8 mouse cellular contexts compared by ENCODE assay signal in genomic region chr5:23435482-23436125, GRCm38 (mm10). TPM values are rescaled to one million over a fixed set of nuclear protein-coding genes. Genes with fewer than 3 reads are reported as not detected.
A peak's percentile ranks its signal among the peaks of the same experiment; 100 is the strongest.
DNase-seq lines count a peak whose midpoint lies in the region; ATAC-seq and TF ChIP-seq lines count a peak whose summit lies in the region.

No protein-coding gene starts in this region.

- peaks cover 24% of the 10 kb centered on the region for H3K4me1 ChIP-seq in erythroblast, embryonic 14.5 days (ENCODE audit: control insufficient read depth)
- H3K4me1 ChIP-seq in cortical plate, adult 2 months (ENCODE audit: control insufficient read depth, insufficient read depth, low read length) = peaks cover 3% of the 10 kb centered on the region
- 0 out of 2 replicates have a peak, but pooled peaks cover 3% of the 10 kb centered on the region for H3K4me1 ChIP-seq in hindbrain, postnatal 0 days (ENCODE audit: insufficient read depth, low read length)
- peaks cover 9% of the 10 kb centered on the region for H3K4me1 ChIP-seq in midbrain, embryonic 12.5 days

- H3K4me2 ChIP-seq in hindbrain, postnatal 0 days (ENCODE audit: low read depth, low read length) = peak overlapping the region; percentile 89
- H3K4me2 ChIP-seq in midbrain, embryonic 12.5 days (replicated peaks) = peak overlapping the region; percentile 78

- peak; percentile 79 for DNase-seq in hindbrain, postnatal 0 days (ENCODE audit: low spot score)
- no peak for DNase-seq in ovary, adult 18-20 months (ENCODE audit: low spot score)
- DNase-seq in urinary bladder, postnatal 25 days (ENCODE audit: low spot score) = no peak

- H3K9ac ChIP-seq in hindbrain, postnatal 0 days (replicated peaks; ENCODE audit: low read length) = peak overlapping the region; percentile 99
- H3K9ac ChIP-seq in midbrain, embryonic 12.5 days (replicated peaks) = peak overlapping the region; percentile 99

- peak overlapping the region; percentile 79 for H3ac ChIP-seq in C2C12 (ENCODE audit: control insufficient read depth, insufficient read length, low read depth)

- peaks cover 78% of the 10 kb centered on the region for H3K79me3 ChIP-seq in C2C12 (ENCODE audit: low read depth)

- H3K27ac ChIP-seq in cortical plate, adult 2 months (ENCODE audit: insufficient read depth, low read length) = peak overlapping the region; percentile 98
- H3K27ac ChIP-seq in hindbrain, postnatal 0 days = peak overlapping the region; percentile 100
- peak overlapping the region; percentile 100 for H3K27ac ChIP-seq in midbrain, embryonic 12.5 days (replicated peaks)

- WGBS in hindbrain, postnatal 0 days = under 1% methylated on average over 13 of the region's 13 CpGs
- WGBS in midbrain, embryonic 12.5 days = under 1% methylated on average over 13 of the region's 13 CpGs

- H3K4me3 ChIP-seq in erythroblast, embryonic 14.5 days (replicated peaks) = peak overlapping the region; percentile 100
- peak overlapping the region; percentile 98 for H3K4me3 ChIP-seq in C2C12 (ENCODE audit: insufficient read depth, poor library complexity, severe bottlenecking)
- H3K4me3 ChIP-seq in cortical plate, adult 2 months (ENCODE audit: insufficient read depth, low read length) = peak overlapping the region; percentile 91
- peak overlapping the region; percentile 89 for H3K4me3 ChIP-seq in hindbrain, postnatal 0 days (ENCODE audit: low read length)
- H3K4me3 ChIP-seq in midbrain, embryonic 12.5 days = peak overlapping the region; percentile 80

- TF ChIP-seq POLR2A in cortical plate, adult 2 months (IDR thresholded peaks at IDR 0.05; ENCODE audit: extremely low read depth, insufficient read depth, low read length) = no peak; the same call in 1 of the 2 replicates

- no peaks in the 10 kb centered on the region for H3K27me3 ChIP-seq in erythroblast, embryonic 14.5 days (ENCODE audit: control insufficient read depth)
- H3K27me3 ChIP-seq in C2C12 (ENCODE audit: control insufficient read depth, insufficient read depth, insufficient read length) = no peaks in the 10 kb centered on the region
- no peaks in the 10 kb centered on the region for H3K27me3 ChIP-seq in hindbrain, postnatal 0 days (ENCODE audit: insufficient read depth, low read length)
- H3K27me3 ChIP-seq in midbrain, embryonic 12.5 days = no peaks in the 10 kb centered on the region

- peaks cover 21% of the 10 kb centered on the region for H3K36me3 ChIP-seq in erythroblast, embryonic 14.5 days (ENCODE audit: control insufficient read depth)
- H3K36me3 ChIP-seq in C2C12 (ENCODE audit: control insufficient read depth, insufficient read depth) = no peaks in the 10 kb centered on the region
- H3K36me3 ChIP-seq in hindbrain, postnatal 0 days (ENCODE audit: insufficient read depth, low read length) = no peaks in the 10 kb centered on the region
- no peaks in the 10 kb centered on the region for H3K36me3 ChIP-seq in midbrain, embryonic 12.5 days

- ATAC-seq in erythroblast, adult 5-6 weeks (replicated peaks; ENCODE audit: low FRiP score, poor library complexity, severe bottlenecking) = no peak
- ATAC-seq in hindbrain, postnatal 0 days = no peak
- no peak for ATAC-seq in midbrain, embryonic 12.5 days (ENCODE audit: low FRiP score, low read depth)

- H3K9me3 ChIP-seq in erythroblast, embryonic 14.5 days (ENCODE audit: control insufficient read depth, low read length) = no peaks in the 10 kb centered on the region
- H3K9me3 ChIP-seq in hindbrain, postnatal 0 days (ENCODE audit: low read length) = no peaks in the 10 kb centered on the region
- no peaks in the 10 kb centered on the region for H3K9me3 ChIP-seq in midbrain, embryonic 12.5 days

- no peak for TF ChIP-seq CTCF in C2C12 (IDR thresholded peaks at IDR 0.05; ENCODE audit: control insufficient read depth, insufficient read depth, insufficient read length)
- TF ChIP-seq CTCF in cortical plate, adult 2 months (IDR thresholded peaks at IDR 0.05; ENCODE audit: extremely low read depth, insufficient read depth, low read length) = no peak
- no peak for TF ChIP-seq CTCF in hindbrain, postnatal 0 days (IDR thresholded peaks at IDR 0.05; ENCODE audit: low read depth)

- peaks cover 86% of the 10 kb centered on the region for H3K79me2 ChIP-seq in C2C12 (ENCODE audit: control insufficient read depth, insufficient read depth)

TF ChIP-seq in C2C12, 6 proteins besides CTCF, POLR2A, EP300 and RAD21:
- TF ChIP-seq MYOG (IDR thresholded peaks at IDR 0.05; ENCODE audit: control insufficient read depth, extremely low read depth, insufficient read length) = no peak
- no peak for TF ChIP-seq CEBPB (IDR thresholded peaks at IDR 0.05; ENCODE audit: low read depth)
- TF ChIP-seq MYOD1 (IDR thresholded peaks at IDR 0.05; ENCODE audit: control insufficient read depth, insufficient read length, low read depth) = no peak
- TF ChIP-seq MAX (IDR thresholded peaks at IDR 0.05) = no peak
- no peak for TF ChIP-seq FOSL1 (IDR thresholded peaks at IDR 0.05; ENCODE audit: insufficient read depth, low read length, poor library complexity, severe bottlenecking)
- TF ChIP-seq USF1 (IDR thresholded peaks at IDR 0.05; ENCODE audit: low read depth) = no peak

RNA-seq across cellular contexts. Expression of gene Kmt2e, which starts 1.4 kb away (rescaled TPM):
- 0.73 and 1.4 TPM in 2 replicates for polyA plus RNA-seq in erythroblast, embryonic 14.5 days (2012)
- 54.5 and 85.1 TPM in 2 replicates for total RNA-seq in erythroblast, adult 5-6 weeks (2015; ENCODE audit: low replicate concordance)
- total RNA-seq in erythroblast, adult 5-6 weeks (2017; ENCODE audit: low replicate concordance) = 70.8 and 88.7 TPM in 2 replicates
- 8.0 TPM for polyA plus RNA-seq in C2C12 (2012; fragmentation: generic; extraction: Trizol)
- 44.0 and 44.7 TPM in 2 replicates for polyA plus RNA-seq in cortical plate, adult 2 months (2012; rRNA removed)
- 44.7 and 51.2 TPM in 2 replicates for total RNA-seq in hindbrain, postnatal 0 days (2014; rRNA removed)
- polyA plus RNA-seq in hindbrain, postnatal 0 days (2015; fragmentation: Nextera tagmentation; extraction: Ambion mirVana) = 119 and 124 TPM in 2 replicates
- 143 and 144 TPM in 2 replicates for polyA plus RNA-seq in midbrain, embryonic 12.5 days (2016; fragmentation: Nextera tagmentation; extraction: Ambion mirVana)
